Mouse (Mus musculus) erythroblast, adult 5-6 weeks (primary cell): ENCODE results near the gene S100b. TPM values are rescaled to one million over a fixed set of nuclear protein-coding genes. Genes with fewer than 3 reads are reported as not detected.
A peak's percentile ranks its signal among the peaks of the same experiment; 100 is the strongest.

ENCODE experiments used
- ATAC-seq: replicated peaks from 2 replicates; pipeline ENCODE4 v1.8.0; 2016; ENCODE audit warnings: moderate number of reproducible peaks, mild to moderate bottlenecking, moderate TSS enrichment, inconsistent platforms; ENCODE audit not compliant: poor library complexity, low FRiP score, severe bottlenecking
- total RNA-seq, 2 experiments: library from RNA; stranded (forward) in 1 of 2; stranded (reverse) in 1 of 2; fragments of 150-400 nt in 1 of 2; fragments of 200-764, 138-1000 nt in 1 of 2; gene quantifications; 2 replicates each; pipeline versions ENCODE4 v1.2.3 to v1.2.4; 2015 to 2017; ENCODE audit warnings: low replicate concordance in 2 of 2

S100b gene
- total RNA-seq (2015; ENCODE audit: low replicate concordance) (not detected in 2 replicates), total RNA-seq (2017; ENCODE audit: low replicate concordance) (not detected in 2 replicates)

- no peak for ATAC-seq
These were observed at the start of gene S100b for GRCm38 (mm10) chr10:76253536-76253935. S100b (plus strand) TSS chr10:76253853.

DNA sequence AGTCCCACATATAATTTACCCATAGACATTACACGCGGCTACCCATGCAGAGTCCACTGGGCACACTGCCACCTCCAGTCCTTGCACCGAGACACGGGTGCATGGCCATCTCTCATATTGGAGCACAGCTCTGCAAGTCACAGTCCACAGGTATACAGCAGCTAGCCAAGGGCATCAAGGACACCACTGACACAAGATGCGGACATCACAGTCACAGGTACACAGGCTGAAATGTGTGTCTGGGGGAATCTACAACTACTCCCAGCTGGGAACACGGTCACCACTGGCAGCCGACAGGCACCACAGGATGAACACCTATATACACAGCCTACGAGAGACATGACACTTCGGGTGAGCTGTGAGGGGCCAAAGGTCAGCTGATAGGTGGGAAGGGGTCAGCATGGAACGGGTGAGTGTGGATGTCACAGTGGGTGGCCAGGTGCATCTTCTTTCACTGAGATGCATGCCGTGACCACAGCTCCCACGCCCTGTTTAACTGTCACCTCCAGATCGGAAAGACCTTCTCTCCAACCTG, 46.3 kb upstream of the S100b start:
- no peak for ATAC-seq

- no peak for ATAC-seq
These were observed 44.4 kb upstream of the S100b start for GRCm38 (mm10) chr10:76209241-76209640.

DNA sequence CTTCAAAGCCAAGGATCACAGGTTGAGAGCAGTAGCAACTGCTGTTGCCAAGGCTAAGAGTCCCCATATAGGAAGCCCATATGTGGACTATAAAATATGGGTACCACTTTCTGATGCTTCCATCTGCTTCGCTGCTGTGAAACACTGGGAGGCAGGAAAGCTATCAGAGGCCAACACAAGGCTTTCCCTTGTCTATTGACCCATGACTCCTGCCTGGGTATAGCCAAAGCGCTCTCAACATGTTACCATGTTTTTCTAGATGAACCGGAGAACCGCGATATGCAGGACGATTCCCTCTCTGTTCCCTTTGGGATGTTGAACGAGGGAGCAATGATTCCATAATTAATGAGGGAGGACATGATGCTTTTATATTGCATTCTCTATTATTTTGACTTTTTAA, 42.8 kb upstream of the S100b start:
- ATAC-seq: no peak

DNA sequence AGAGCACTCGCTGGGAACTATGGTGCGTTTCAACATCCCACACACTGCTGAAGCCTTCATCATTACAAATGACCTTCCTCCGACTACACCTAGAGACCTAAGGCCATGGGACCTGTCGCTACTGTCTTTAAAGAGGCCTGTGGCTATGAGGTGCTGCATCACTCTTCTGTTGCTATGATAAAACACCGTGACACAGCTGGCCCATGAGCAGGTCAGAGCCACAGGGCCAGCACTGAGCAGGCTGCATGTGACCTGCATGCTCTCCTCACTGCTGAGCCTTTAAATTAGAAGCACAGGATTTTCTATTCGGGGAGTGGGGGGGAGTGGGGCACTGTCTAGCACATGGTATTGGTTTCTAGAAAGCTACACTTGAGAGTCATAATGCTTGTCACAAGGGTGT, 41.5 kb upstream of the S100b start:
- no peak for ATAC-seq

GRCm38 (mm10) chr10:76214161-76214560, 39.5 kb upstream of the S100b start:
- no peak for ATAC-seq

- ATAC-seq: no peak
These were observed 36.6 kb upstream of the S100b start for GRCm38 (mm10) chr10:76217056-76217455.

DNA sequence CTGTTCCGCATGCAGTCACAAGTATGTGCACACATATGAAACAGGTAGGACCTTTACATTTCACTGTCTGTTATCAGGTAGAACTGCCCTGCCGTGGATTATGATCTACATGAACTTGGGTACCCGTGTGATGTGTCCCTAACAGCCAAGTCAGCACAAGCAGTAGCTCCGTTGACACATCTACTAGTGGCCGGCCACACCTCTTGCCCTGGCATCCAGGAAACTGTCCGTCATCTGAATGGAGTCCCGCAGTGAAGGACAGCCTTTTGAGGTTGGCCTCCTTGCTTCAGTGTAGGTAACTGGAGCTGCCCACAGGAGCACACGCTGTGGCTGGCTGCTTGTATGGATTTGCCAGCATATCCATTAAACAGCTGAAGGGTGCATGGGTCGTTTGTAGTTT, 35.4 kb upstream of the S100b start:
- no peak for ATAC-seq

DNA sequence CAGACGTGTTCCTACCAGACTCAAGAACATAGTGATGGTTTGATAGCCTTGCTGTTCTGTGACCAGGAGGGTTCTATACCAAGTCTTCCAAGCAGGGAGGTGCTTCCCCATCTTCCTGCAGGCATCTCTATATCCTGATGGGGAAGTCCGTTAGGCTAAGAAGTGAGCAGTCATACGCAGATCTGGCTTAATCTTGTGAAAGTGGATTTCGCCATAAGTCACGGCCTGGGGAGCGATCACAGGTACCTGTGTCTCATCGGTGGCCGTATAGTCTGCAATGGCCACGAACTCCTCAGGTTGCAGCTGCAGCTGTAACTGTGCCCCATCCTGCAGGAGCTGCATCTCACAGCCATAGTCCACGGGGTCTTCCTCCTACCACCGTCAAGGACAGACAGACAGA, 27.7 kb upstream of the S100b start:
- no peak for ATAC-seq

- no peak for ATAC-seq
These were observed 24.0 kb upstream of the S100b start for GRCm38 (mm10) chr10:76229627-76230026.

GRCm38 (mm10) chr10:76237341-76238225, 16.1 kb upstream of the S100b start, which contains the start of gene Prmt2:
Prmt2 (minus strand) TSS chr10:76237865.
- ATAC-seq: peak; percentile 97

GRCm38 (mm10) chr10:76239401-76239800, 14.3 kb upstream of the S100b start:
- ATAC-seq: no peak

GRCm38 (mm10) chr10:76245106-76245505, 8.5 kb upstream of the S100b start:
- ATAC-seq: no peak

GRCm38 (mm10) chr10:76246601-76247000, 7.1 kb upstream of the S100b start:
- no peak for ATAC-seq

DNA sequence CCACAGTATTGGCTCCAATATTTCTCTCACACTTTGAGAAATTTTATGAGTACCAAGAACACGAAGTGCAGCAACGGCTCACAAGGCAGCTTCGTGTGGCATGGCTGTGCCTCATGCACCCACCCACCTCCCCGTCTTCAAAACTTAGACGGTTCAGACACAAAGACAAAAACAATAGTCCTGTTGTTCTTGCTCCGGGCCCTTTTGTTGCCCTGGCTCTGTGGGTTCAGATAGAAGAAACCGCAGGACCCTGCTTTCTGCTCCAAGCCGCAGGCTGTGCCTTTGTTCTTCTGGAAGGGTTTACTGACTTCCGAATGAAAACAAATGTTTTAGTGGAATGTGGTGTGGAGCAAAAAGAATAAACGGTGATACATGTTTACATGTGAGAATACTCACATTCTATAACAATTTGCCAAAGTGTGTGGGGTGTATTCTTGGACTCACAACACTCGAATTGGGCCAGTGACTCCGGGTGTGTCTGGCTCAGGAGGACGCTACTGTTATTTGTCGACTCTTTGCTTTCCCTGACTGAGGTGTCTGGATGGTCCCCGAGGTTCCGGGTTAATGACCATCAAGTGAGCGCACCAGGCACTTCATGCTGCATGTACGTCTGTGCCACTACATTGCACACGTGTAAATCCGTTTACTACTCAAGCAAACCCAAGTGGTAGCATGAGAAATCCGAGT, 5.5 kb upstream of the S100b start:
- ATAC-seq: no peak

DNA sequence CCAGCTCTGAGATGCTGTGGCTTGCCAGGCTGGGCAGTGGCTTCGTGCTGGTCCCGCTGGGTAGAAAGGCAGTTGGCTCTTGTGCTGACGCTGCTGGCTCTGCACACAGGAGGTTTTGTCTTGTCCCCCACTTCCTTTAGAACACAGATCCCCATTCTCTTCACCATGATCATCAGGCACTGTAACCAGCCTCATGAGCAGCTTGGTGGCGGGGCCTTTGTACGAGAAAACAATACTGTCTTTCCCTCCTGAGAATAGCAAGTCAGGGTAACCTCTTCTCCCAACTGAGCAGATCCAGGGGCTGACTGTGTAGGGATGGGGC, 5.0 kb upstream of the S100b start:
- no peak for ATAC-seq

- no peak for ATAC-seq
These were observed 2.8 kb upstream of the S100b start for GRCm38 (mm10) chr10:76250870-76251269.

GRCm38 (mm10) chr10:76253079-76253478, 574 bp upstream of the S100b start:
- ATAC-seq: no peak

GRCm38 (mm10) chr10:76255617-76256016, 2.0 kb downstream of the S100b start:
- ATAC-seq: no peak

DNA sequence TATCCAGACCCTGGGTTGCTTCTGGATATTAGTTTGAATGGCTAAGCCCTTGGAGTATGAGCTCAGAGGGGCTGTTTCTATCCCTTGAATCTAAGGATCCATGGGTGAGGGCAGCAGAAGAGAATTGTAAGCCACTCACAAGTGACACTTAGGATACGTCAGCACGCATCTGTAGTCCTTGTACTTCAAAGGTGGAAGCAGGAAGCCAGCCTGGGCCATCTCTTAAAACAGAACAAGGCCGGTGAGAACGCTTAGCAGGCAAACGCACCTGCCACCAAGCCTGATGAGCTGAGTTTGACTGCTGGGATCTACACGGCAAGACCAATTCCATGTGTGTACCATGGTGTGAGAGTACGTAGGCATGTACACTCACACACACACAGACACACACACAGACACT, 3.6 kb downstream of the S100b start:
- no peak for ATAC-seq
